Mouse (Mus musculus): ENCODE data around the gene Gm11027. TPM values are rescaled to one million over a fixed set of nuclear protein-coding genes. Genes with fewer than 3 reads are reported as not detected.

Gm11027 gene
- polyA plus RNA-seq, 1 experiment from 2014 or later = not detected

GRCm38 (mm10) chr12:116244601-116245000 lies 30.6 kb upstream of the Gm11027 start:
- H3K9me3 ChIP-seq (ENCODE audit: control insufficient read depth, low read length) = no peaks in the 10 kb centered on the region
- no peak overlapping the region for H3K4me3 ChIP-seq (ENCODE audit: low read depth, low read length)
- no peaks in the 10 kb centered on the region for H3K36me3 ChIP-seq (ENCODE audit: control insufficient read depth, insufficient read depth, low read length)
- ATAC-seq (ENCODE audit: low FRiP score) (no peak), DNase-seq (ENCODE audit: low spot score, missing footprints) (no peak)
- H3K4me2 ChIP-seq = no peak overlapping the region
- no peak overlapping the region for H3K27ac ChIP-seq (ENCODE audit: low read depth, low read length)
- H3K4me1 ChIP-seq (ENCODE audit: control insufficient read depth, insufficient read depth, low read length) = no peaks in the 10 kb centered on the region
- WGBS = 79% methylated on average over 1 of the region's 1 CpGs
- H3K27me3 ChIP-seq (ENCODE audit: control insufficient read depth, insufficient read depth, low read length) = no peaks in the 10 kb centered on the region
- no peak overlapping the region for H3K9ac ChIP-seq (ENCODE audit: low read length)

GRCm38 (mm10) chr12:116254652-116255051 lies 20.5 kb upstream of the Gm11027 start:
- ATAC-seq (ENCODE audit: low FRiP score) (no peak), DNase-seq (ENCODE audit: low spot score, missing footprints) (no peak)
- no peak overlapping the region for H3K4me2 ChIP-seq
- H3K27me3 ChIP-seq (ENCODE audit: control insufficient read depth, insufficient read depth, low read length) = no peaks in the 10 kb centered on the region
- H3K4me1 ChIP-seq (ENCODE audit: control insufficient read depth, insufficient read depth, low read length) = no peaks in the 10 kb centered on the region
- H3K9me3 ChIP-seq (ENCODE audit: control insufficient read depth, low read length) = no peaks in the 10 kb centered on the region
- H3K36me3 ChIP-seq (ENCODE audit: control insufficient read depth, insufficient read depth, low read length) = no peaks in the 10 kb centered on the region
- 78% methylated on average over 8 of the region's 8 CpGs for WGBS
- no peak overlapping the region for H3K9ac ChIP-seq (ENCODE audit: low read length)
- no peak overlapping the region for H3K27ac ChIP-seq (ENCODE audit: low read depth, low read length)
- no peak overlapping the region for H3K4me3 ChIP-seq (ENCODE audit: low read depth, low read length)

GRCm38 (mm10) chr12:116255636-116256035 lies 19.6 kb upstream of the Gm11027 start:
- WGBS = 91% methylated on average over 11 of the region's 11 CpGs
- H3K9me3 ChIP-seq (ENCODE audit: control insufficient read depth, low read length) = no peaks in the 10 kb centered on the region
- no peaks in the 10 kb centered on the region for H3K4me1 ChIP-seq (ENCODE audit: control insufficient read depth, insufficient read depth, low read length)
- no peak overlapping the region for H3K4me2 ChIP-seq
- no peak for ATAC-seq (ENCODE audit: low FRiP score)
- H3K9ac ChIP-seq (ENCODE audit: low read length) = no peak overlapping the region
- no peak overlapping the region for H3K4me3 ChIP-seq (ENCODE audit: low read depth, low read length)
- H3K27ac ChIP-seq (ENCODE audit: low read depth, low read length) = no peak overlapping the region
- no peaks in the 10 kb centered on the region for H3K27me3 ChIP-seq (ENCODE audit: control insufficient read depth, insufficient read depth, low read length)
- no peak for DNase-seq (ENCODE audit: low spot score, missing footprints)
- H3K36me3 ChIP-seq (ENCODE audit: control insufficient read depth, insufficient read depth, low read length) = no peaks in the 10 kb centered on the region

GRCm38 (mm10) chr12:116258321-116258720 lies 16.9 kb upstream of the Gm11027 start:
- no peak overlapping the region for H3K4me3 ChIP-seq (ENCODE audit: low read depth, low read length)
- no peak overlapping the region for H3K27ac ChIP-seq (ENCODE audit: low read depth, low read length)
- H3K9ac ChIP-seq (ENCODE audit: low read length) = no peak overlapping the region
- peaks cover 3% of the 10 kb centered on the region; the same call in 1 of the 2 replicates for H3K4me1 ChIP-seq (ENCODE audit: control insufficient read depth, insufficient read depth, low read length)
- no peak overlapping the region for H3K4me2 ChIP-seq
- ATAC-seq (ENCODE audit: low FRiP score) (no peak), DNase-seq (ENCODE audit: low spot score, missing footprints) (no peak)
- no peaks in the 10 kb centered on the region for H3K36me3 ChIP-seq (ENCODE audit: control insufficient read depth, insufficient read depth, low read length)
- H3K9me3 ChIP-seq (ENCODE audit: control insufficient read depth, low read length) = no peaks in the 10 kb centered on the region
- no peaks in the 10 kb centered on the region for H3K27me3 ChIP-seq (ENCODE audit: control insufficient read depth, insufficient read depth, low read length)
- WGBS = 82% methylated on average over 2 of the region's 2 CpGs

- WGBS = 4% methylated on average over 47 of the region's 47 CpGs
- Histone ChIP-seq H3K36me3 (ENCODE audit: control insufficient read depth, insufficient read depth, low read length) (no peaks in the 10 kb centered on the region), H3K27me3 (ENCODE audit: control insufficient read depth, insufficient read depth, low read length) (no peaks in the 10 kb centered on the region), H3K27ac (ENCODE audit: low read depth, low read length) (peak within 1 kb of the TSS; percentile 56; the same call in 1 of the 2 replicates), H3K4me3 (ENCODE audit: low read depth, low read length) (peak within 1 kb of the TSS; percentile 53), H3K4me1 (ENCODE audit: control insufficient read depth, insufficient read depth, low read length) (peaks cover 3% of the 10 kb centered on the region; the same call in 1 of the 2 replicates), H3K4me2 (peak within 1 kb of the TSS; percentile 81), H3K9ac (ENCODE audit: low read length) (peak within 1 kb of the TSS; percentile 82), H3K9me3 (ENCODE audit: control insufficient read depth, low read length) (no peaks in the 10 kb centered on the region)
- peak; percentile 98 for DNase-seq (ENCODE audit: low spot score, missing footprints)
- ATAC-seq (ENCODE audit: low FRiP score) = peak; percentile 100
These were observed 12.4 kb upstream of the Gm11027 start, which contains the start of gene Wdr60 for GRCm38 (mm10) chr12:116262555-116263341. Gene Wdr60 (minus strand): TSS chr12:116263022.

- Histone ChIP-seq H3K4me1 (ENCODE audit: control insufficient read depth, insufficient read depth, low read length) (peaks cover 3% of the 10 kb centered on the region; the same call in 1 of the 2 replicates), H3K9me3 (ENCODE audit: control insufficient read depth, low read length) (no peaks in the 10 kb centered on the region), H3K9ac (ENCODE audit: low read length) (no peak overlapping the region), H3K27me3 (ENCODE audit: control insufficient read depth, insufficient read depth, low read length) (no peaks in the 10 kb centered on the region), H3K27ac (ENCODE audit: low read depth, low read length) (no peak overlapping the region), H3K4me2 (no peak overlapping the region), H3K36me3 (ENCODE audit: control insufficient read depth, insufficient read depth, low read length) (no peaks in the 10 kb centered on the region), H3K4me3 (ENCODE audit: low read depth, low read length) (no peak overlapping the region)
- DNase-seq (ENCODE audit: low spot score, missing footprints) (no peak), ATAC-seq (ENCODE audit: low FRiP score) (no peak)
- WGBS = 98% methylated on average over 2 of the region's 2 CpGs
These were observed 10.4 kb upstream of the Gm11027 start for GRCm38 (mm10) chr12:116264756-116265155.

GRCm38 (mm10) chr12:116265275-116265674 lies 9.9 kb upstream of the Gm11027 start:
- H3K36me3 ChIP-seq (ENCODE audit: control insufficient read depth, insufficient read depth, low read length) = no peaks in the 10 kb centered on the region
- H3K4me2 ChIP-seq = no peak overlapping the region
- WGBS = 78% methylated on average over 2 of the region's 2 CpGs
- peaks cover 3% of the 10 kb centered on the region; the same call in 1 of the 2 replicates for H3K4me1 ChIP-seq (ENCODE audit: control insufficient read depth, insufficient read depth, low read length)
- H3K9ac ChIP-seq (ENCODE audit: low read length) = no peak overlapping the region
- no peaks in the 10 kb centered on the region for H3K9me3 ChIP-seq (ENCODE audit: control insufficient read depth, low read length)
- DNase-seq (ENCODE audit: low spot score, missing footprints) (no peak), ATAC-seq (ENCODE audit: low FRiP score) (no peak)
- no peak overlapping the region for H3K27ac ChIP-seq (ENCODE audit: low read depth, low read length)
- H3K4me3 ChIP-seq (ENCODE audit: low read depth, low read length) = no peak overlapping the region
- no peaks in the 10 kb centered on the region for H3K27me3 ChIP-seq (ENCODE audit: control insufficient read depth, insufficient read depth, low read length)

- H3K27ac ChIP-seq (ENCODE audit: low read depth, low read length) = no peak overlapping the region
- H3K36me3 ChIP-seq (ENCODE audit: control insufficient read depth, insufficient read depth, low read length) = no peaks in the 10 kb centered on the region
- ATAC-seq (ENCODE audit: low FRiP score) (no peak), DNase-seq (ENCODE audit: low spot score, missing footprints) (no peak)
- no peaks in the 10 kb centered on the region for H3K27me3 ChIP-seq (ENCODE audit: control insufficient read depth, insufficient read depth, low read length)
- no peaks in the 10 kb centered on the region for H3K4me1 ChIP-seq (ENCODE audit: control insufficient read depth, insufficient read depth, low read length)
- H3K4me2 ChIP-seq = no peak overlapping the region
- H3K9ac ChIP-seq (ENCODE audit: low read length) = no peak overlapping the region
- H3K9me3 ChIP-seq (ENCODE audit: control insufficient read depth, low read length) = no peaks in the 10 kb centered on the region
- H3K4me3 ChIP-seq (ENCODE audit: low read depth, low read length) = no peak overlapping the region
- 89% methylated on average over 5 of the region's 5 CpGs for WGBS
These were observed 5.7 kb upstream of the Gm11027 start for GRCm38 (mm10) chr12:116269450-116269849.

- H3K9me3 ChIP-seq (ENCODE audit: control insufficient read depth, low read length) = no peaks in the 10 kb centered on the region
- ATAC-seq (ENCODE audit: low FRiP score) = no peak
- no peak overlapping the region for H3K9ac ChIP-seq (ENCODE audit: low read length)
- no peak overlapping the region for H3K27ac ChIP-seq (ENCODE audit: low read depth, low read length)
- H3K36me3 ChIP-seq (ENCODE audit: control insufficient read depth, insufficient read depth, low read length) = no peaks in the 10 kb centered on the region
- DNase-seq (ENCODE audit: low spot score, missing footprints) = no peak
- H3K4me1 ChIP-seq (ENCODE audit: control insufficient read depth, insufficient read depth, low read length) = no peaks in the 10 kb centered on the region
- no peak overlapping the region for H3K4me3 ChIP-seq (ENCODE audit: low read depth, low read length)
- no peak overlapping the region for H3K4me2 ChIP-seq
- no peaks in the 10 kb centered on the region for H3K27me3 ChIP-seq (ENCODE audit: control insufficient read depth, insufficient read depth, low read length)
- WGBS = 64% methylated on average over 1 of the region's 1 CpGs
These were observed 4.6 kb upstream of the Gm11027 start for GRCm38 (mm10) chr12:116270538-116270937.

All from midbrain, embryonic 11.5 days (tissue).